Mouse (Mus musculus) cortical plate, adult 2 months (tissue): Measurements from ENCODE around the gene Mpdu1. TPM values are rescaled to one million over a fixed set of nuclear protein-coding genes. Genes with fewer than 3 reads are reported as not detected.
A peak's percentile ranks its signal among the peaks of the same experiment; 100 is the strongest.

ENCODE experiments used
- H3K27ac ChIP-seq: fragments of 200-500 bp; 2 replicates; pipeline ENCODE4 v1.5.1; 2012; ENCODE audit warnings: low read length, control low read depth, inconsistent platforms; ENCODE audit not compliant: insufficient read depth
- H3K4me1 ChIP-seq: fragments of 200-500 bp; 2 replicates; pipeline ENCODE4 v1.6.1; 2011; ENCODE audit warnings: low read length; ENCODE audit not compliant: control insufficient read depth, insufficient read depth
- H3K4me3 ChIP-seq: fragments of 200-500 bp; 2 replicates; pipeline ENCODE4 v1.5.1; 2011; ENCODE audit warnings: mild to moderate bottlenecking, low read length, control low read depth; ENCODE audit not compliant: insufficient read depth
- CTCF ChIP-seq: fragments of 200-500 bp; IDR thresholded peaks from 2 replicates; pipeline ENCODE4 v1.5.1; 2011; ENCODE audit warnings: mild to moderate bottlenecking, control low read depth, low read length; ENCODE audit not compliant: insufficient read depth; ENCODE audit errors: extremely low read depth
- POLR2A ChIP-seq: fragments of 200-500 bp; IDR thresholded peaks from 2 replicates; pipeline ENCODE4 v1.6.1; 2011; ENCODE audit warnings: mild to moderate bottlenecking, low read length, control low read depth; ENCODE audit not compliant: insufficient read depth; ENCODE audit errors: extremely low read depth
- polyA plus RNA-seq: library from polyadenylated mRNA; depleted of rRNA; stranded (reverse); fragments of >200 nt; gene quantifications from 2 replicates; pipeline ENCODE4 v1.2.3, GENCODE M21; 2012

The Mpdu1 gene
- polyA plus RNA-seq, 1 experiment: 92.8 TPM

GRCm38 (mm10) chr11:69693421-69693965 lies 31.1 kb upstream of the Mpdu1 start:
- TF ChIP-seq POLR2A (no peak), CTCF (no peak)
- H3K4me3 ChIP-seq: no peak overlapping the region
- no peak overlapping the region for H3K27ac ChIP-seq
- H3K4me1 ChIP-seq: no peaks in the 10 kb centered on the region; the same call in 1 of the 2 replicates

GRCm38 (mm10) chr11:69692863-69693262 lies 30.4 kb upstream of the Mpdu1 start:
- TF ChIP-seq CTCF (no peak), POLR2A (no peak)

GRCm38 (mm10) chr11:69692196-69692811 lies 29.9 kb upstream of the Mpdu1 start:
- TF ChIP-seq POLR2A (no peak), CTCF (no peak)
- Histone ChIP-seq H3K27ac (no peak overlapping the region), H3K4me3 (no peak overlapping the region), H3K4me1 (no peaks in the 10 kb centered on the region; the same call in 1 of the 2 replicates)

More at GRCm38 (mm10) chr11:69692863-69693262, 30.4 kb upstream of the Mpdu1 start:
- Histone ChIP-seq H3K4me1 (no peaks in the 10 kb centered on the region; the same call in 1 of the 2 replicates), H3K27ac (no peak overlapping the region), H3K4me3 (no peak overlapping the region)

DNA sequence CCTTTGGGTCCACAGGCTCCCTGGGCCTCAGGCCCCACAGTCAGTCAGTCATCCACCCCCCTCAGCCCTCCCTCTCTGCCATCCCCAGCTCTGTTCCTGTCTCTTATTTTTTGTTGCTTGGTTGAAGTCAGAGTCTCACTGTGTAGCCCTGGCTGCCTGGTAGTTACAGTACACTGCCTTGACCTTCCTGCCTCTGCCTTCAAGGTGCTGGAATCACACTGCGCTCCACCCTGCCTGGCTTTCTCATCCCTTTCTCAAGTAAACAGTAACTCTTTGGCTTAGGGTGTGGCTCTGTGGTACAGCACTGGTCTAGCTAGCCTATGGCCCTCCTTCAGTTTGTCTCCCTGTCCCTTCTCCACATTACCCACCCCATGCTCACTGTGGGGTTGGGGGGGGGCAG lies 27.4 kb upstream of the Mpdu1 start:
- TF ChIP-seq CTCF: no peak
- no peak for TF ChIP-seq POLR2A
- Histone ChIP-seq H3K27ac (no peak overlapping the region), H3K4me1 (no peaks in the 10 kb centered on the region; the same call in 1 of the 2 replicates), H3K4me3 (no peak overlapping the region)

DNA sequence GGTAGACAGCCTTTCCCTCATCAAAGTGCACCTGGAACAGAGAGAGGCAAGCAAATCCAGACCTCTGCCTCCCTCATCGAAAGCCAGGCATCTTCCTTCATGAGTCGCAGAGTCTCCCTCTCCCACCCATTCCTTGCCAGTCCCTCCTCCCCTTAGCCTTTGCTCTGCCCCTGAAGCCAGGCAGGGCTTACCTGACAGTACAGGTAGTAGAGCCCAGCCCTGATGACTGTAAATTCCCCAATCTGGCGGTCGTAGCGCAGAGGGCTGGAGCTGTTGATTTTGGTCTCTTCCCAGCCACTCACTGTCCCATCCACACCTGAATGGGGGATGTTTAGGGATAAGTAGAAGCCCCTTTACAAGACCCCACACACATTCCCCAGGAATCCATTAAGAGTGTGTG lies 24.6 kb upstream of the Mpdu1 start:
- no peak overlapping the region for H3K27ac ChIP-seq
- no peak for TF ChIP-seq CTCF
- TF ChIP-seq POLR2A: no peak
- H3K4me1 ChIP-seq: no peaks in the 10 kb centered on the region
- no peak overlapping the region for H3K4me3 ChIP-seq

GRCm38 (mm10) chr11:69686377-69686776 lies 23.9 kb upstream of the Mpdu1 start:
- TF ChIP-seq POLR2A (no peak), CTCF (no peak)
- H3K27ac ChIP-seq: no peak overlapping the region
- H3K4me1 ChIP-seq: no peaks in the 10 kb centered on the region
- no peak overlapping the region for H3K4me3 ChIP-seq

DNA sequence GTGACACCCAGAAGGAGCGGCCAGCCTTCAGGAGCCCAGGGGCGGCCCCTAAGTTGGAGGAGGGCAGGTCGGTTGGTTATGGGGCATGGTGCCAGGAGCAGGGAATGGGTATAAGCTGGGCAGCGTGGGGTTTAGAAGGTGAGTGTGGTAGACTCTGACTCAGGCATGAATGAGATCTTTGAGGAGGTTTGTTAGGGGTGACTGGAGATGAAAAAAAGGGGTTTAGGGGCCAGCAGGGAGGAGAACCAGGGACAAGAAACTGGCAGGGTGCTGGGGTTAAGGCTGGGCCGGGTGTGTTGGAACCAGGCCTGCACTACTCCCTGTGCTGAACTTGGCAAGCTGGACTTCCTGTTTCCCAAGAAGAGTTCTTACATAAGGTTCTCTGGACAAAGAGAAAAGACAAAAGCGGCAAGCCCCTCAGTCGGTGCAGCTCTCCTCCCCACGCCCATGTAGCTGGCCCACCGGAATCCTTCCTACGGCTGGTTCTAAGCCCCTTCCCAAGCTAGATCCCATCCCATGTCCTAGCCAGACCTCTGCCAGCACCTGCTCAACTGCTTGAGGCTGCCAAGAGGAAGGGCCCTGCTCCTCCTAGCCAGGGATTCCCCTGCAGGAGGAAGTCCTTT lies 23.2 kb upstream of the Mpdu1 start, which contains the start of gene Tnfsf13:
Gene Tnfsf13, minus strand, starts transcription at position 259 of the 623 bp plus-strand sequence.
- TF ChIP-seq POLR2A: 0 out of 2 replicates have a peak, but pooled peaks have one; percentile 31
- TF ChIP-seq CTCF: no peak
- Histone ChIP-seq H3K4me3 (no peak within 1 kb of the TSS), H3K27ac (peak within 1 kb of the TSS; percentile 89), H3K4me1 (no peaks in the 10 kb centered on the region; the same call in 1 of the 2 replicates)

DNA sequence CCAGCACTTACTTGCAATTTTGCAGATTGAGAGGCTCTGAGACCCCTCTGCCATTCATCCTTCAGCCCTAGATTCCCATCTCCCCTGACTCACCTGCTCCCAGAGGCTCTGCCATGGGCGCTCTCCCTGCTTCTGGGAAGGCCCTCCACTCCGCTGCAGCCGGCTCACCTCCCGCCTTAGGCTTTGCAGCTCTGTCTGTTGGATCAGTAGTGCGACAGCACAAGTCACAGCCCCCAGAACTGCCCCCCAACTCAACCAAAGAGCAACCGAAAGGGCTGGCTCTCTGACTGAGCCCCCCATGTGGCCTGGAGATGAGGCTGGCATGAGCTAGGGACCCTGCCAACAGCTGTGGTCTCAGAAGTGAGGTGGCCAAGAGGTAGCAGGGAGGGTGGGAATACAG lies 22.5 kb upstream of the Mpdu1 start:
- no peaks in the 10 kb centered on the region; the same call in 1 of the 2 replicates for H3K4me1 ChIP-seq
- peak overlapping the region; percentile 57 for H3K27ac ChIP-seq
- no peak overlapping the region for H3K4me3 ChIP-seq
- TF ChIP-seq CTCF (no peak), POLR2A (no peak)

GRCm38 (mm10) chr11:69684128-69684745 lies 21.8 kb upstream of the Mpdu1 start:
- Histone ChIP-seq H3K27ac (no peak overlapping the region), H3K4me3 (no peak overlapping the region), H3K4me1 (no peaks in the 10 kb centered on the region; the same call in 1 of the 2 replicates)
- TF ChIP-seq POLR2A: no peak
- no peak for TF ChIP-seq CTCF
